18 mouse cellular contexts compared by ENCODE assay signal in genomic region chr8:107608751-107609150, GRCm38 (mm10). TPM values are rescaled to one million over a fixed set of nuclear protein-coding genes. Genes with fewer than 3 reads are reported as not detected.
DNase-seq lines count a peak whose midpoint lies in the region; ATAC-seq lines count a peak whose summit lies in the region.
"Had no signal": no experiment of that assay in that cellular context is flagged by ENCODE, and none has a peak within 500 bp of the region (broad histone marks: within the 10 kb centered on the region; RNA-seq: fewer than 3 reads in every experiment).

No protein-coding gene starts in this region.

- no peak for ATAC-seq in hindbrain, embryonic 14.5 days (ENCODE audit: low FRiP score)
- no peak for ATAC-seq in limb, embryonic 15.5 days (ENCODE audit: insufficient number of reproducible peaks, low FRiP score, low TSS enrichment, low read depth)
- ATAC-seq in forebrain, embryonic 16.5 days = no peak
- ATAC-seq: forebrain, embryonic 13.5 days had no signal

- H3K27me3 ChIP-seq in heart, embryonic 10.5 days (ENCODE audit: insufficient read depth, poor library complexity, severe bottlenecking) = no peaks in the 10 kb centered on the region; the same call in 1 of the 2 replicates
- no peaks in the 10 kb centered on the region for H3K27me3 ChIP-seq in hindbrain, embryonic 14.5 days (ENCODE audit: control insufficient read depth, insufficient read depth, low read length)
- H3K27me3 ChIP-seq in limb, embryonic 15.5 days = 0 out of 2 replicates have a peak, but pooled peaks cover 5% of the 10 kb centered on the region
- H3K27me3 ChIP-seq in forebrain, embryonic 16.5 days (replicated peaks; ENCODE audit: control insufficient read depth, insufficient read depth, low read length) = no peaks in the 10 kb centered on the region; the same call in 1 of the 2 replicates
- H3K27me3 ChIP-seq: heart, embryonic 12.5 days; stomach, embryonic 15.5 days had no signal

- intact Hi-C loops in heart, postnatal 14 days (cut with DNase I) = no loop called here

- WGBS in heart, embryonic 10.5 days = 85% methylated on average over 7 of the region's 7 CpGs
- WGBS in hindbrain, embryonic 14.5 days = 15% methylated on average over 7 of the region's 7 CpGs
- WGBS in limb, embryonic 15.5 days = 11% methylated on average over 7 of the region's 7 CpGs
- 34% methylated on average over 7 of the region's 7 CpGs for WGBS in forebrain, embryonic 16.5 days

- no peak overlapping the region for H3K4me2 ChIP-seq in hindbrain, embryonic 14.5 days (replicated peaks)
- 0 out of 2 replicates have a peak overlapping the region, but pooled peaks have one; percentile 5 for H3K4me2 ChIP-seq in limb, embryonic 15.5 days
- H3K4me2 ChIP-seq in forebrain, embryonic 16.5 days (ENCODE audit: low read length) = no peak overlapping the region
- H3K4me2 ChIP-seq: forebrain, embryonic 13.5 days; heart, embryonic 12.5 days; stomach, embryonic 15.5 days had no signal

- no peaks in the 10 kb centered on the region for H3K4me1 ChIP-seq in heart, embryonic 10.5 days
- H3K4me1 ChIP-seq in hindbrain, embryonic 14.5 days (replicated peaks; ENCODE audit: control insufficient read depth, insufficient read depth, low read length) = peaks cover 19% of the 10 kb centered on the region
- H3K4me1 ChIP-seq in limb, embryonic 15.5 days = peaks cover 8% of the 10 kb centered on the region; the same call in 1 of the 2 replicates
- H3K4me1 ChIP-seq in forebrain, embryonic 16.5 days (replicated peaks; ENCODE audit: control insufficient read depth, insufficient read depth, low read length) = no peaks in the 10 kb centered on the region
- H3K4me1 ChIP-seq: heart, embryonic 12.5 days; stomach, embryonic 15.5 days had no signal

- no peak overlapping the region for H3K27ac ChIP-seq in heart, embryonic 10.5 days
- peak overlapping the region; percentile 56; the same call in 1 of the 2 replicates for H3K27ac ChIP-seq in hindbrain, embryonic 14.5 days
- H3K27ac ChIP-seq in limb, embryonic 15.5 days = no peak overlapping the region
- no peak overlapping the region for H3K27ac ChIP-seq in forebrain, embryonic 16.5 days (ENCODE audit: low read length)
- H3K27ac ChIP-seq: embryonic facial prominence, embryonic 10.5 days; forebrain, embryonic 13.5 days; liver, embryonic 14.5 days; stomach, embryonic 15.5 days had no signal

- peak; percentile 27 for DNase-seq in heart, embryonic 10.5 days (ENCODE audit: low spot score)
- no peak for DNase-seq in heart, postnatal 14 days
- DNase-seq in embryo, embryonic 10 days (ENCODE audit: low spot score) = peak; percentile 46
- DNase-seq in hindbrain, embryonic 14.5 days (ENCODE audit: low spot score) = peak; percentile 30
- no peak for DNase-seq in c-Kit-positive CD71-positive TER-119-positive erythroid progenitor cells, embryonic 14.5 days (ENCODE audit: low spot score)
- no peak for DNase-seq in right cerebral cortex, postnatal 36 days (ENCODE audit: low spot score in 2 of 2)
- DNase-seq: cerebellum, adult 9-11 months; heart, postnatal 4 days; kidney, postnatal 4 days; spleen, adult 18-20 months; thymus, adult 2 months had no signal

- no peaks in the 10 kb centered on the region for H3K36me3 ChIP-seq in heart, embryonic 10.5 days
- no peaks in the 10 kb centered on the region for H3K36me3 ChIP-seq in hindbrain, embryonic 14.5 days (replicated peaks; ENCODE audit: control insufficient read depth, insufficient read depth)
- no peaks in the 10 kb centered on the region for H3K36me3 ChIP-seq in limb, embryonic 15.5 days
- H3K36me3 ChIP-seq in forebrain, embryonic 16.5 days (ENCODE audit: control insufficient read depth, insufficient read depth) = no peaks in the 10 kb centered on the region
- H3K36me3 ChIP-seq: embryonic facial prominence, embryonic 10.5 days; heart, embryonic 12.5 days; stomach, embryonic 15.5 days had no signal

- H3K9me3 ChIP-seq in heart, embryonic 10.5 days = no peaks in the 10 kb centered on the region
- no peaks in the 10 kb centered on the region for H3K9me3 ChIP-seq in hindbrain, embryonic 14.5 days (ENCODE audit: control insufficient read depth, low read length)
- no peaks in the 10 kb centered on the region for H3K9me3 ChIP-seq in limb, embryonic 15.5 days
- no peaks in the 10 kb centered on the region for H3K9me3 ChIP-seq in forebrain, embryonic 16.5 days (ENCODE audit: control insufficient read depth, low read length)
- H3K9me3 ChIP-seq: embryonic facial prominence, embryonic 10.5 days; forebrain, embryonic 13.5 days; heart, embryonic 12.5 days; stomach, embryonic 15.5 days had no signal

- no peak overlapping the region for H3K4me3 ChIP-seq in heart, embryonic 10.5 days
- no peak overlapping the region for H3K4me3 ChIP-seq in hindbrain, embryonic 14.5 days (replicated peaks; ENCODE audit: low read length)
- H3K4me3 ChIP-seq in limb, embryonic 15.5 days = no peak overlapping the region
- H3K4me3 ChIP-seq in forebrain, embryonic 16.5 days (replicated peaks; ENCODE audit: low read length) = no peak overlapping the region
- H3K4me3 ChIP-seq: embryonic facial prominence, embryonic 10.5 days; forebrain, embryonic 13.5 days; heart, embryonic 12.5 days; stomach, embryonic 15.5 days had no signal

- H3K9ac ChIP-seq in hindbrain, embryonic 14.5 days = no peak overlapping the region
- H3K9ac ChIP-seq in limb, embryonic 15.5 days = no peak overlapping the region
- no peak overlapping the region for H3K9ac ChIP-seq in forebrain, embryonic 16.5 days (replicated peaks; ENCODE audit: low read depth, low read length)
- H3K9ac ChIP-seq: forebrain, embryonic 13.5 days; heart, embryonic 12.5 days; liver, embryonic 14.5 days; stomach, embryonic 15.5 days had no signal

RNA-seq across cellular contexts. Expression of gene Psmd7, which starts 20.5 kb away (rescaled TPM):
- polyA plus RNA-seq in heart, embryonic 10.5 days (2016; fragmentation: Nextera tagmentation; extraction: Ambion mirVana) = 248 and 324 TPM in 2 replicates
- 10 to 100 TPM; 82.7 to 91.6 TPM for total RNA-seq in heart, postnatal 14 days (2021)
- 219 and 236 TPM in 2 replicates for polyA plus RNA-seq in hindbrain, embryonic 14.5 days (2014; fragmentation: Nextera tagmentation; extraction: Ambion mirVana)
- 273 and 293 TPM in 2 replicates for polyA plus RNA-seq in limb, embryonic 15.5 days (2015; fragmentation: Nextera tagmentation; extraction: Ambion mirVana)
- 243 and 253 TPM in 2 replicates for polyA plus RNA-seq in forebrain, embryonic 16.5 days (2015; fragmentation: Nextera tagmentation; extraction: Ambion mirVana)

Comparison
In these comparisons a context has a peak if more than half of its experiments do, and no peak if none do; other contexts are left out.
1. DNase-seq: peak in heart, embryonic 10.5 days (single experiment), embryo, embryonic 10 days (single experiment) and hindbrain, embryonic 14.5 days (single experiment); none in heart, postnatal 14 days (0 of 2), c-Kit-positive CD71-positive TER-119-positive erythroid progenitor cells, embryonic 14.5 days (single experiment) and right cerebral cortex, postnatal 36 days (0 of 2).